Mouse (Mus musculus) lung, embryonic 15.5 days (tissue): ENCODE data around the gene H2-M10.6. TPM values are rescaled to one million over a fixed set of nuclear protein-coding genes. Genes with fewer than 3 reads are reported as not detected.
"Not testable (repeated sequence)": the region's sequence is repeated elsewhere in the genome, so short reads cannot be mapped to it uniquely, and the experiment has no call there.

Experiments
- ATAC-seq: fragments of 200-750 bp; cut with Nextera tagmentation; 2 replicates; pipeline ENCODE4 v1.8.0; 2017; ENCODE audit warnings: moderate number of reproducible peaks, borderline replicate concordance; ENCODE audit not compliant: low FRiP score, low TSS enrichment; ENCODE audit errors: extremely low read depth
- H3K27ac ChIP-seq: fragments of 300-500 bp; sonication (generic); 2 replicates; pipeline ENCODE4 v1.5.1; 2015; ENCODE audit warnings: moderate library complexity, mild to moderate bottlenecking, inconsistent platforms
- H3K27me3 ChIP-seq: fragments of 300-500 bp; sonication (generic); 2 replicates; pipeline ENCODE4 v1.6.1; 2015; ENCODE audit warnings: inconsistent platforms
- H3K36me3 ChIP-seq: fragments of 300-500 bp; sonication (generic); 2 replicates; pipeline ENCODE4 v1.6.1; 2015; ENCODE audit warnings: inconsistent platforms
- H3K4me1 ChIP-seq: fragments of 300-500 bp; sonication (generic); 2 replicates; pipeline ENCODE4 v1.6.1; 2015; ENCODE audit warnings: inconsistent platforms
- H3K4me2 ChIP-seq: fragments of 300-500 bp; sonication (generic); 2 replicates; pipeline ENCODE4 v1.6.1; 2015; ENCODE audit warnings: inconsistent platforms, mild to moderate bottlenecking, moderate library complexity
- H3K4me3 ChIP-seq: fragments of 300-500 bp; sonication (generic); 2 replicates; pipeline ENCODE4 v1.5.1; 2015; ENCODE audit warnings: mild to moderate bottlenecking, inconsistent platforms
- H3K9ac ChIP-seq: fragments of 300-500 bp; sonication (generic); 2 replicates; pipeline ENCODE4 v1.6.1; 2015; ENCODE audit warnings: inconsistent platforms
- H3K9me3 ChIP-seq: fragments of 300-500 bp; sonication (generic); 2 replicates; pipeline ENCODE4 v1.6.1; 2016; ENCODE audit warnings: inconsistent platforms
- WGBS: fragments of 180-500 bp; shearing (Covaris S2); methylation state at CpG from one replicate; pipeline ENCODE4 v1.1.7; 2015; 5-methylcytosine and 5-hydroxymethylcytosine counted together
- polyA plus RNA-seq: library from polyadenylated mRNA; unstranded; fragments of >200 nt; fragmentation: Nextera tagmentation; extraction: Ambion mirVana; gene quantifications from 2 replicates; pipeline ENCODE4 v1.2.1, GENCODE M21; 2015

H2-M10.6 gene
- polyA plus RNA-seq, 1 experiment from 2014 or later = not detected

- 0 out of 2 replicates have a peak overlapping the region, but pooled peaks have one; percentile 16 for H3K4me2 ChIP-seq
- ATAC-seq = peak; percentile 57; the same call in 1 of the 2 replicates
- not testable (repeated sequence) for H3K4me1 ChIP-seq, H3K9ac ChIP-seq, H3K36me3 ChIP-seq, H3K9me3 ChIP-seq, H3K27me3 ChIP-seq, H3K4me3 ChIP-seq, H3K27ac ChIP-seq
- WGBS = 11% methylated on average over 5 of the region's 5 CpGs
Measured at GRCm38 (mm10) chr17:36826002-36826401, 14.0 kb downstream of the H2-M10.6 start.

- H3K4me3 ChIP-seq = no peak overlapping the region
- H3K9me3 ChIP-seq = no peaks in the 10 kb centered on the region
- no peak overlapping the region for H3K9ac ChIP-seq
- WGBS = 76% methylated on average over 2 of the region's 2 CpGs
- H3K27ac ChIP-seq = no peak overlapping the region
- H3K4me1 ChIP-seq = no peaks in the 10 kb centered on the region
- ATAC-seq = no peak
- H3K36me3 ChIP-seq = no peaks in the 10 kb centered on the region
- no peaks in the 10 kb centered on the region for H3K27me3 ChIP-seq
- no peak overlapping the region for H3K4me2 ChIP-seq
Measured at GRCm38 (mm10) chr17:36828488-36828887, 16.5 kb downstream of the H2-M10.6 start.

GRCm38 (mm10) chr17:36830470-36830869 lies 18.5 kb downstream of the H2-M10.6 start:
- Histone ChIP-seq H3K27me3 (no peaks in the 10 kb centered on the region), H3K4me1 (no peaks in the 10 kb centered on the region), H3K4me3 (no peak overlapping the region), H3K27ac (no peak overlapping the region), H3K9ac (no peak overlapping the region), H3K4me2 (no peak overlapping the region), H3K36me3 (no peaks in the 10 kb centered on the region), H3K9me3 (no peaks in the 10 kb centered on the region)
- WGBS = 76% methylated on average over 3 of the region's 3 CpGs
- no peak for ATAC-seq

GRCm38 (mm10) chr17:36832694-36833093 lies 20.7 kb downstream of the H2-M10.6 start:
- Histone ChIP-seq H3K36me3 (no peaks in the 10 kb centered on the region), H3K9ac (no peak overlapping the region), H3K27me3 (no peaks in the 10 kb centered on the region), H3K4me2 (no peak overlapping the region), H3K4me3 (no peak overlapping the region), H3K4me1 (peaks cover 12% of the 10 kb centered on the region), H3K27ac (no peak overlapping the region), H3K9me3 (no peaks in the 10 kb centered on the region)
- 52% methylated on average over 4 of the region's 4 CpGs for WGBS
- ATAC-seq = no peak

GRCm38 (mm10) chr17:36835591-36836426 lies 23.8 kb downstream of the H2-M10.6 start:
- peak overlapping the region; percentile 98 for H3K27ac ChIP-seq
- no peaks in the 10 kb centered on the region for H3K9me3 ChIP-seq
- 0 out of 2 replicates have a peak, but pooled peaks cover 2% of the 10 kb centered on the region for H3K36me3 ChIP-seq
- peak overlapping the region; percentile 79 for H3K4me2 ChIP-seq
- 33% methylated on average over 12 of the region's 12 CpGs for WGBS
- ATAC-seq = no peak
- H3K27me3 ChIP-seq = no peaks in the 10 kb centered on the region
- H3K4me3 ChIP-seq = peak overlapping the region; percentile 87
- no peak overlapping the region for H3K9ac ChIP-seq
- peaks cover 20% of the 10 kb centered on the region for H3K4me1 ChIP-seq

GRCm38 (mm10) chr17:36836427-36836812 lies 24.4 kb downstream of the H2-M10.6 start:
- 0 out of 2 replicates have a peak, but pooled peaks cover 2% of the 10 kb centered on the region for H3K36me3 ChIP-seq
- WGBS = 17% methylated on average over 3 of the region's 3 CpGs

GRCm38 (mm10) chr17:36836874-36837647 lies 25.1 kb downstream of the H2-M10.6 start, which contains the start of gene Trim26:
Gene Trim26, plus strand, starts transcription at chr17:36837134.
- Histone ChIP-seq H3K9ac (peak within 1 kb of the TSS; percentile 89), H3K4me3 (peak within 1 kb of the TSS; percentile 87), H3K4me1 (peaks cover 20% of the 10 kb centered on the region), H3K27ac (peak within 1 kb of the TSS; percentile 98), H3K36me3 (0 out of 2 replicates have a peak, but pooled peaks cover 2% of the 10 kb centered on the region), H3K4me2 (peak within 1 kb of the TSS; percentile 79), H3K9me3 (no peaks in the 10 kb centered on the region), H3K27me3 (no peaks in the 10 kb centered on the region)
- WGBS = under 1% methylated on average over 50 of the region's 58 CpGs
- peak; percentile 98 for ATAC-seq

More at GRCm38 (mm10) chr17:36836427-36836812, 24.4 kb downstream of the H2-M10.6 start:
- peak overlapping the region; percentile 87 for H3K4me3 ChIP-seq
- H3K9ac ChIP-seq = peak overlapping the region; percentile 44
- no peaks in the 10 kb centered on the region for H3K27me3 ChIP-seq
- peak; percentile 25; the same call in 1 of the 2 replicates for ATAC-seq
- peak overlapping the region; percentile 79 for H3K4me2 ChIP-seq
- H3K4me1 ChIP-seq = peaks cover 20% of the 10 kb centered on the region
- H3K27ac ChIP-seq = peak overlapping the region; percentile 98
- no peaks in the 10 kb centered on the region for H3K9me3 ChIP-seq

GRCm38 (mm10) chr17:36839001-36839400 lies 27.0 kb downstream of the H2-M10.6 start:
- no peaks in the 10 kb centered on the region for H3K27me3 ChIP-seq
- H3K4me3 ChIP-seq = no peak overlapping the region
- 64% methylated on average over 5 of the region's 5 CpGs for WGBS
- no peak for ATAC-seq
- no peak overlapping the region for H3K4me2 ChIP-seq
- H3K9me3 ChIP-seq = no peaks in the 10 kb centered on the region
- no peak overlapping the region for H3K27ac ChIP-seq
- 0 out of 2 replicates have a peak, but pooled peaks cover 2% of the 10 kb centered on the region for H3K36me3 ChIP-seq
- no peak overlapping the region for H3K9ac ChIP-seq
- H3K4me1 ChIP-seq = peaks cover 20% of the 10 kb centered on the region

- H3K4me3 ChIP-seq = no peak overlapping the region
- no peak overlapping the region for H3K27ac ChIP-seq
- WGBS = 80% methylated on average over 3 of the region's 3 CpGs
- H3K4me2 ChIP-seq = no peak overlapping the region
- H3K36me3 ChIP-seq = 0 out of 2 replicates have a peak, but pooled peaks cover 2% of the 10 kb centered on the region
- no peak overlapping the region for H3K9ac ChIP-seq
- no peak for ATAC-seq
- peaks cover 20% of the 10 kb centered on the region for H3K4me1 ChIP-seq
- H3K27me3 ChIP-seq = no peaks in the 10 kb centered on the region
- no peaks in the 10 kb centered on the region for H3K9me3 ChIP-seq
Measured at GRCm38 (mm10) chr17:36839931-36840330, 28.0 kb downstream of the H2-M10.6 start.

GRCm38 (mm10) chr17:36840961-36841445 lies 29.0 kb downstream of the H2-M10.6 start:
- Histone ChIP-seq H3K9ac (no peak overlapping the region), H3K36me3 (0 out of 2 replicates have a peak, but pooled peaks cover 2% of the 10 kb centered on the region), H3K4me1 (peaks cover 17% of the 10 kb centered on the region), H3K27me3 (no peaks in the 10 kb centered on the region), H3K4me3 (no peak overlapping the region), H3K4me2 (no peak overlapping the region), H3K9me3 (no peaks in the 10 kb centered on the region), H3K27ac (no peak overlapping the region)
- ATAC-seq = no peak

GRCm38 (mm10) chr17:36843696-36844095 lies 31.7 kb downstream of the H2-M10.6 start:
- no peak overlapping the region for H3K4me2 ChIP-seq
- H3K27me3 ChIP-seq = no peaks in the 10 kb centered on the region
- no peaks in the 10 kb centered on the region for H3K4me1 ChIP-seq
- no peak overlapping the region for H3K4me3 ChIP-seq
- H3K9me3 ChIP-seq = no peaks in the 10 kb centered on the region
- H3K36me3 ChIP-seq = 0 out of 2 replicates have a peak, but pooled peaks cover 2% of the 10 kb centered on the region
- no peak overlapping the region for H3K27ac ChIP-seq
- no peak for ATAC-seq
- 78% methylated on average over 7 of the region's 7 CpGs for WGBS
- no peak overlapping the region for H3K9ac ChIP-seq
